Mouse (Mus musculus): ENCODE data around the gene Mcm6. TPM values are rescaled to one million over a fixed set of nuclear protein-coding genes. Genes with fewer than 3 reads are reported as not detected.
A peak's percentile ranks its signal among the peaks of the same experiment; 100 is the strongest.

The Mcm6 gene
- polyA plus RNA-seq, 1 experiment from 2014 or later: 126 TPM

- WGBS: 70% methylated on average over 5 of the region's 5 CpGs
- ATAC-seq (replicated peaks; ENCODE audit: low FRiP score, low read depth) (peak; percentile 61), DNase-seq (ENCODE audit: low spot score) (peak; percentile 83)
- no peaks in the 10 kb centered on the region for H3K27me3 ChIP-seq (ENCODE audit: insufficient read depth, low read length)
- TF ChIP-seq CTCF (IDR thresholded peaks at IDR 0.05; ENCODE audit: low read depth): peak; percentile 83
- no peaks in the 10 kb centered on the region for H3K4me1 ChIP-seq (replicated peaks; ENCODE audit: insufficient read depth, low read length)
- H3K27ac ChIP-seq: no peak overlapping the region
- H3K9ac ChIP-seq (ENCODE audit: low read depth, low read length): no peak overlapping the region
- peaks cover 16% of the 10 kb centered on the region; the same call in 1 of the 2 replicates for H3K36me3 ChIP-seq (ENCODE audit: insufficient read depth, low read length)
- no peak overlapping the region for H3K4me3 ChIP-seq (replicated peaks; ENCODE audit: low read depth, low read length)
- H3K4me2 ChIP-seq (ENCODE audit: low read length): no peak overlapping the region
- H3K9me3 ChIP-seq (replicated peaks; ENCODE audit: low read length): no peaks in the 10 kb centered on the region
Observed at GRCm38 (mm10) chr1:128368732-128369441, 9.4 kb upstream of the Mcm6 start.

GRCm38 (mm10) chr1:128360601-128361000, 1.1 kb upstream of the Mcm6 start:
- Histone ChIP-seq H3K9ac (ENCODE audit: low read depth, low read length) (no peak overlapping the region), H3K27me3 (ENCODE audit: insufficient read depth, low read length) (no peaks in the 10 kb centered on the region), H3K27ac (no peak overlapping the region), H3K4me2 (ENCODE audit: low read length) (no peak overlapping the region), H3K4me1 (replicated peaks; ENCODE audit: insufficient read depth, low read length) (peaks cover 9% of the 10 kb centered on the region; the same call in 1 of the 2 replicates), H3K36me3 (ENCODE audit: insufficient read depth, low read length) (peaks cover 18% of the 10 kb centered on the region), H3K9me3 (replicated peaks; ENCODE audit: low read length) (no peaks in the 10 kb centered on the region), H3K4me3 (replicated peaks; ENCODE audit: low read depth, low read length) (no peak overlapping the region)
- no peak for TF ChIP-seq CTCF (IDR thresholded peaks at IDR 0.05; ENCODE audit: low read depth)
- 53% methylated on average over 2 of the region's 2 CpGs for WGBS
- no peak for ATAC-seq (replicated peaks; ENCODE audit: low FRiP score, low read depth)
- DNase-seq (ENCODE audit: low spot score): no peak

- no peaks in the 10 kb centered on the region for H3K27me3 ChIP-seq (ENCODE audit: insufficient read depth, low read length)
- no peak; the same call in 1 of the 2 replicates for TF ChIP-seq CTCF (IDR thresholded peaks at IDR 0.05; ENCODE audit: low read depth)
- H3K4me1 ChIP-seq (replicated peaks; ENCODE audit: insufficient read depth, low read length): peaks cover 9% of the 10 kb centered on the region; the same call in 1 of the 2 replicates
- DNase-seq (ENCODE audit: low spot score): peak; percentile 45
- peak overlapping the region; percentile 51 for H3K4me3 ChIP-seq (replicated peaks; ENCODE audit: low read depth, low read length)
- H3K9ac ChIP-seq (ENCODE audit: low read depth, low read length): peak overlapping the region; percentile 65
- H3K36me3 ChIP-seq (ENCODE audit: insufficient read depth, low read length): peaks cover 11% of the 10 kb centered on the region
- H3K27ac ChIP-seq: peak overlapping the region; percentile 61
- under 1% methylated on average over 35 of the region's 35 CpGs for WGBS
- peak overlapping the region; percentile 70 for H3K4me2 ChIP-seq (ENCODE audit: low read length)
- H3K9me3 ChIP-seq (replicated peaks; ENCODE audit: low read length): no peaks in the 10 kb centered on the region
- peak; percentile 77 for ATAC-seq (replicated peaks; ENCODE audit: low FRiP score, low read depth)
Observed at GRCm38 (mm10) chr1:128358916-128359553, 429 bp downstream of the Mcm6 start.

- DNase-seq (ENCODE audit: low spot score) (no peak), ATAC-seq (replicated peaks; ENCODE audit: low FRiP score, low read depth) (no peak)
- H3K4me2 ChIP-seq (ENCODE audit: low read length): peak overlapping the region; percentile 70
- H3K9me3 ChIP-seq (replicated peaks; ENCODE audit: low read length): no peaks in the 10 kb centered on the region
- 0 out of 2 replicates have a peak overlapping the region, but pooled peaks have one; percentile 61 for H3K27ac ChIP-seq
- peaks cover 16% of the 10 kb centered on the region for H3K36me3 ChIP-seq (ENCODE audit: insufficient read depth, low read length)
- WGBS: 49% methylated on average over 6 of the region's 6 CpGs
- peaks cover 9% of the 10 kb centered on the region; the same call in 1 of the 2 replicates for H3K4me1 ChIP-seq (replicated peaks; ENCODE audit: insufficient read depth, low read length)
- H3K27me3 ChIP-seq (ENCODE audit: insufficient read depth, low read length): no peaks in the 10 kb centered on the region
- H3K4me3 ChIP-seq (replicated peaks; ENCODE audit: low read depth, low read length): peak overlapping the region; percentile 51
- TF ChIP-seq CTCF (IDR thresholded peaks at IDR 0.05; ENCODE audit: low read depth): no peak
- H3K9ac ChIP-seq (ENCODE audit: low read depth, low read length): peak overlapping the region; percentile 65; the same call in 1 of the 2 replicates
Observed at GRCm38 (mm10) chr1:128358276-128358675, 1.2 kb downstream of the Mcm6 start.

GRCm38 (mm10) chr1:128357452-128357851, 2.0 kb downstream of the Mcm6 start:
- no peak for TF ChIP-seq CTCF (IDR thresholded peaks at IDR 0.05; ENCODE audit: low read depth)
- peaks cover 9% of the 10 kb centered on the region; the same call in 1 of the 2 replicates for H3K4me1 ChIP-seq (replicated peaks; ENCODE audit: insufficient read depth, low read length)
- no peaks in the 10 kb centered on the region for H3K27me3 ChIP-seq (ENCODE audit: insufficient read depth, low read length)
- ATAC-seq (replicated peaks; ENCODE audit: low FRiP score, low read depth) (no peak), DNase-seq (ENCODE audit: low spot score) (no peak)
- peaks cover 17% of the 10 kb centered on the region for H3K36me3 ChIP-seq (ENCODE audit: insufficient read depth, low read length)
- H3K9ac ChIP-seq (ENCODE audit: low read depth, low read length): peak overlapping the region; percentile 65; the same call in 1 of the 2 replicates
- H3K4me2 ChIP-seq (ENCODE audit: low read length): peak overlapping the region; percentile 70; the same call in 1 of the 2 replicates
- 39% methylated on average over 3 of the region's 3 CpGs for WGBS
- H3K4me3 ChIP-seq (replicated peaks; ENCODE audit: low read depth, low read length): peak overlapping the region; percentile 51; the same call in 1 of the 2 replicates
- no peak overlapping the region for H3K27ac ChIP-seq
- H3K9me3 ChIP-seq (replicated peaks; ENCODE audit: low read length): no peaks in the 10 kb centered on the region

- no peak overlapping the region for H3K4me3 ChIP-seq (replicated peaks; ENCODE audit: low read depth, low read length)
- no peaks in the 10 kb centered on the region for H3K9me3 ChIP-seq (replicated peaks; ENCODE audit: low read length)
- H3K36me3 ChIP-seq (ENCODE audit: insufficient read depth, low read length): peaks cover 42% of the 10 kb centered on the region
- TF ChIP-seq CTCF (IDR thresholded peaks at IDR 0.05; ENCODE audit: low read depth): no peak
- H3K4me2 ChIP-seq (ENCODE audit: low read length): no peak overlapping the region
- ATAC-seq (replicated peaks; ENCODE audit: low FRiP score, low read depth) (no peak), DNase-seq (ENCODE audit: low spot score) (no peak)
- peaks cover 6% of the 10 kb centered on the region; the same call in 1 of the 2 replicates for H3K4me1 ChIP-seq (replicated peaks; ENCODE audit: insufficient read depth, low read length)
- no peaks in the 10 kb centered on the region for H3K27me3 ChIP-seq (ENCODE audit: insufficient read depth, low read length)
- no peak overlapping the region for H3K9ac ChIP-seq (ENCODE audit: low read depth, low read length)
- 93% methylated on average over 3 of the region's 3 CpGs for WGBS
- no peak overlapping the region for H3K27ac ChIP-seq
Observed at GRCm38 (mm10) chr1:128353092-128353491, 6.4 kb downstream of the Mcm6 start.
